Mouse (Mus musculus): ENCODE data around the gene Olfr15. TPM values are rescaled to one million over a fixed set of nuclear protein-coding genes. Genes with fewer than 3 reads are reported as not detected.

The Olfr15 gene
- polyA plus RNA-seq, 1 experiment from 2014 or later: not detected

DNA sequence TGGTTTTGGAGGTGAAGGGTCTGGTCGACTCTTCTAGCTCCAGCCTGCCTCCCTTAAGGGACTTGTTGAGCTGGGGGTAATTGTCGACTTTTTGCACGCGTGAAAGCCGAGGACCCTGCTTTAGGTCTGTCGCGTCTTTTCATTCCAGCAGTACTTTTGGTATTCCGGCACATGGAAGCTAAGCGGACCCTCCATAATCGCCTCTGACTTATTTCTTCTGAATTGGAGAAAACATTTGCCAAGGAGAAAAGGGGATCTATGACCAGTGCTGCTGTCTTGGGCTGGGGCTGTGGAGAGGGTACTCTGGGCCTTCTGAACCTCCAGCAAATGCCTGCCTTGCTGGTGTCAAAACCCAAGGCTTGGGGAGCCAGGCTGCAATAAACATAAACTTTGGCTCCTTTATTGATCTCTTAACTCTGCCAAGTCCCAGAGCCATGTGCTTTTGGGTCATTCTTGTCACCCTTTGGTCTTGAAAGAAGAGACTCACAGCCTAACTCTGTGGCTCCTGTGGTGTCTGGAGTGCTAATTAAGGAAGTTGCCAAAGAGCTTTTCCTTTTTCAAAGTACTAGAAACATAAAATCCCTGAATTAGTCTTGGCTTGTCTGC lies 54.5 kb downstream of the Olfr15 start:
- no peaks in the 10 kb centered on the region for H3K36me3 ChIP-seq (ENCODE audit: insufficient read depth, low read length)
- no peaks in the 10 kb centered on the region for H3K27me3 ChIP-seq (ENCODE audit: insufficient read depth, low read length)
- H3K4me2 ChIP-seq (ENCODE audit: low read length): peak overlapping the region; percentile 92
- DNase-seq (ENCODE audit: low spot score) (peak; percentile 21), ATAC-seq (replicated peaks; ENCODE audit: low FRiP score, low read depth) (0 out of 2 replicates have a peak, but pooled peaks have one; percentile 6)
- H3K4me3 ChIP-seq (replicated peaks; ENCODE audit: low read depth, low read length): peak overlapping the region; percentile 98
- H3K4me1 ChIP-seq (replicated peaks; ENCODE audit: insufficient read depth, low read length): peaks cover 6% of the 10 kb centered on the region; the same call in 1 of the 2 replicates
- H3K27ac ChIP-seq: peak overlapping the region; percentile 89
- WGBS: under 1% methylated on average over 10 of the region's 10 CpGs
- peak overlapping the region; percentile 91 for H3K9ac ChIP-seq (ENCODE audit: low read depth, low read length)
- no peak for TF ChIP-seq CTCF (IDR thresholded peaks at IDR 0.05; ENCODE audit: low read depth)
- no peaks in the 10 kb centered on the region for H3K9me3 ChIP-seq (replicated peaks; ENCODE audit: low read length)

GRCm38 (mm10) chr16:3891621-3892295 lies 61.1 kb downstream of the Olfr15 start:
- H3K9me3 ChIP-seq (replicated peaks; ENCODE audit: low read length): no peaks in the 10 kb centered on the region
- ATAC-seq (replicated peaks; ENCODE audit: low FRiP score, low read depth) (no peak), DNase-seq (ENCODE audit: low spot score) (no peak)

DNA sequence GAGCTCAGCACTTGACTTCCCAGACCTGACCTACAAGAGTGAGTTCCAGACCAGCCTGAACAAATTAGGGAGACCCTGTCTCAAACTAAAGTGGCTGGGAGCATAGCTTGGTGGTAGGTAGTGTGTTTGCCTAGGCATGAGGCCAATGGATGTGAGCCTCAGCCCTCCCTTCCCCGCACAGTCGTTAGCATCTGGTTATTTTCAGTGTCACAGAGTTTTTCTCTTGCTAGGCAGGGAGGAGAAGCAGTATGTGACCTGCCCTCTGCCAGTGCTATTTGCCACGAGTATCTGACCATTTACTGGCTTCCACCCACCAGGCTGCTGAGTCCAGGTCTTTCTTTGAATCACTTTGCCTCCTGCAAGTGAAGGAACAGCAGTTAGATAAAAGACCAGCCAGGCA lies 63.1 kb downstream of the Olfr15 start:
- H3K9ac ChIP-seq (ENCODE audit: low read depth, low read length): no peak overlapping the region
- H3K4me2 ChIP-seq (ENCODE audit: low read length): no peak overlapping the region
- TF ChIP-seq CTCF (IDR thresholded peaks at IDR 0.05; ENCODE audit: low read depth): no peak
- H3K27me3 ChIP-seq (ENCODE audit: insufficient read depth, low read length): no peaks in the 10 kb centered on the region
- ATAC-seq (replicated peaks; ENCODE audit: low FRiP score, low read depth) (no peak), DNase-seq (ENCODE audit: low spot score) (no peak)
- peaks cover 19% of the 10 kb centered on the region; the same call in 1 of the 2 replicates for H3K36me3 ChIP-seq (ENCODE audit: insufficient read depth, low read length)
- WGBS: 50% methylated on average over 3 of the region's 3 CpGs
- H3K9me3 ChIP-seq (replicated peaks; ENCODE audit: low read length): no peaks in the 10 kb centered on the region
- no peaks in the 10 kb centered on the region for H3K4me1 ChIP-seq (replicated peaks; ENCODE audit: insufficient read depth, low read length)
- H3K4me3 ChIP-seq (replicated peaks; ENCODE audit: low read depth, low read length): no peak overlapping the region
- H3K27ac ChIP-seq: peak overlapping the region; percentile 58; the same call in 1 of the 2 replicates

More at GRCm38 (mm10) chr16:3891621-3892295, 61.1 kb downstream of the Olfr15 start:
- Histone ChIP-seq H3K4me1 (replicated peaks; ENCODE audit: insufficient read depth, low read length) (no peaks in the 10 kb centered on the region), H3K27me3 (ENCODE audit: insufficient read depth, low read length) (no peaks in the 10 kb centered on the region), H3K36me3 (ENCODE audit: insufficient read depth, low read length) (0 out of 2 replicates have a peak, but pooled peaks cover 4% of the 10 kb centered on the region), H3K27ac (no peak overlapping the region), H3K4me2 (ENCODE audit: low read length) (no peak overlapping the region), H3K9ac (ENCODE audit: low read depth, low read length) (no peak overlapping the region), H3K4me3 (replicated peaks; ENCODE audit: low read depth, low read length) (no peak overlapping the region)
- no peak for TF ChIP-seq CTCF (IDR thresholded peaks at IDR 0.05; ENCODE audit: low read depth)
- 87% methylated on average over 14 of the region's 14 CpGs for WGBS

Other genes with a start within 250 kb of the Olfr15 start
- not detected in 2 replicates for gene Olfr161, start 239.8 kb upstream of the Olfr15 start, polyA plus RNA-seq (2015; fragmentation: Nextera tagmentation; extraction: Ambion mirVana)
- not detected in 2 replicates for gene Mefv, start 112.8 kb upstream of the Olfr15 start, polyA plus RNA-seq (2015; fragmentation: Nextera tagmentation; extraction: Ambion mirVana)
- gene Zfp263, start 86.8 kb upstream of the Olfr15 start, polyA plus RNA-seq (2015; fragmentation: Nextera tagmentation; extraction: Ambion mirVana): 29.6 and 32.2 TPM in 2 replicates
- gene Zfp174, start 16.4 kb downstream of the Olfr15 start, polyA plus RNA-seq (2015; fragmentation: Nextera tagmentation; extraction: Ambion mirVana): 0.92 and 1.2 TPM in 2 replicates
- 40.9 and 45.1 TPM in 2 replicates for gene Naa60, start 41.5 kb downstream of the Olfr15 start, polyA plus RNA-seq (2015; fragmentation: Nextera tagmentation; extraction: Ambion mirVana)
- gene Zfp597, start 53.7 kb downstream of the Olfr15 start, polyA plus RNA-seq (2015; fragmentation: Nextera tagmentation; extraction: Ambion mirVana): 3.3 and 4.2 TPM in 2 replicates
- 2.6 and 2.9 TPM in 2 replicates for gene Gm20695, start 53.8 kb downstream of the Olfr15 start, polyA plus RNA-seq (2015; fragmentation: Nextera tagmentation; extraction: Ambion mirVana)
- gene 1700037C18Rik, start 77.8 kb downstream of the Olfr15 start, polyA plus RNA-seq (2015; fragmentation: Nextera tagmentation; extraction: Ambion mirVana): 11.0 and 11.4 TPM in 2 replicates
- 32.8 and 33.3 TPM in 2 replicates for gene Cluap1, start 77.9 kb downstream of the Olfr15 start, polyA plus RNA-seq (2015; fragmentation: Nextera tagmentation; extraction: Ambion mirVana)
- 1.1 and 1.3 TPM in 2 replicates for gene Nlrc3, start 145.8 kb downstream of the Olfr15 start, polyA plus RNA-seq (2015; fragmentation: Nextera tagmentation; extraction: Ambion mirVana)
- gene Slx4, start 172.9 kb downstream of the Olfr15 start, polyA plus RNA-seq (2015; fragmentation: Nextera tagmentation; extraction: Ambion mirVana): 11.9 and 13.4 TPM in 2 replicates
- gene Dnase1, start 206.1 kb downstream of the Olfr15 start, polyA plus RNA-seq (2015; fragmentation: Nextera tagmentation; extraction: Ambion mirVana): 6.8 and 7.8 TPM in 2 replicates
- 89.9 and 94.6 TPM in 2 replicates for gene Trap1, start 246.9 kb downstream of the Olfr15 start, polyA plus RNA-seq (2015; fragmentation: Nextera tagmentation; extraction: Ambion mirVana)